Mouse (Mus musculus) CH12.LX (cell line): Measurements from ENCODE around the gene Fndc7. TPM values are rescaled to one million over a fixed set of nuclear protein-coding genes. Genes with fewer than 3 reads are reported as not detected.

Experiments used
- DNase-seq: peaks from one replicate; pipeline ENCODE4 v3.0.0-alpha.2; 2013; ENCODE audit errors: extremely low read depth
- H3K27ac ChIP-seq: 2 replicates; pipeline ENCODE4 v1.5.1; 2012; ENCODE audit warnings: low read depth, mild to moderate bottlenecking, control low read depth, moderate library complexity; ENCODE audit not compliant: insufficient read depth
- H3K27me3 ChIP-seq: replicated peaks from 2 replicates; pipeline ENCODE3; 2012; ENCODE audit warnings: inconsistent platforms
- H3K36me3 ChIP-seq, 2 experiments: replicated peaks in 1 of 2; 2 replicates each; pipeline versions ENCODE3 to v1.6.1; 2012; ENCODE audit warnings: inconsistent platforms in 1 of 2, low read length in 1 of 2, mild to moderate bottlenecking in 1 of 2, mixed read lengths in 1 of 2, moderate library complexity in 1 of 2; ENCODE audit not compliant: control insufficient read depth in 1 of 2, insufficient read depth in 1 of 2
- H3K4me1 ChIP-seq, 2 experiments: 2 replicates each; pipeline ENCODE4 v1.6.1; 2012; ENCODE audit warnings: inconsistent platforms in 1 of 2, moderate library complexity in 1 of 2; ENCODE audit not compliant: insufficient read depth in 2 of 2, control insufficient read depth in 1 of 2
- H3K4me2 ChIP-seq: 2 replicates; pipeline ENCODE4 v1.6.1; 2012; ENCODE audit warnings: low read depth, mild to moderate bottlenecking, control low read depth; ENCODE audit not compliant: poor library complexity, insufficient read depth, severe bottlenecking
- H3K4me3 ChIP-seq, 3 experiments: fragments of 150-350 bp in 1 of 3; sonication (generic) in 1 of 3; replicated peaks in 1 of 3; 2 replicates each; pipeline versions ENCODE3 to v1.5.1; 2011 to 2012; ENCODE audit warnings: low read depth in 2 of 3, low read length in 2 of 3, mild to moderate bottlenecking in 2 of 3, moderate library complexity in 2 of 3, control low read depth in 1 of 3, improper control_type of control experiment in 1 of 3, inconsistent platforms in 1 of 3, mixed read lengths in 1 of 3; ENCODE audit not compliant: poor library complexity in 1 of 3
- H3K79me2 ChIP-seq: replicated peaks from 2 replicates; pipeline ENCODE4 v1.6.1; 2012; ENCODE audit warnings: mild to moderate bottlenecking, moderate library complexity; ENCODE audit not compliant: control insufficient read depth, poor library complexity, insufficient read depth, severe bottlenecking; ENCODE audit errors: extremely low read depth
- H3K9ac ChIP-seq: 2 replicates; pipeline ENCODE4 v1.6.1; 2012; ENCODE audit warnings: low read depth, mild to moderate bottlenecking, control low read depth, moderate library complexity; ENCODE audit not compliant: insufficient read depth
- H3K9me3 ChIP-seq: replicated peaks from 2 replicates; pipeline ENCODE3; 2012; ENCODE audit warnings: low read length, inconsistent platforms, mixed read lengths
- CHD1 ChIP-seq: IDR thresholded peaks from 2 replicates; pipeline ENCODE4 v1.6.1; 2012; ENCODE audit warnings: low read depth, low read length, improper control_type of control experiment, inconsistent platforms
- CHD2 ChIP-seq: IDR thresholded peaks from 2 replicates; pipeline ENCODE4 v1.6.1; 2011; ENCODE audit warnings: low read length, improper control_type of control experiment
- ELF1 ChIP-seq: IDR thresholded peaks from 2 replicates; pipeline ENCODE4 v1.6.1; 2014; ENCODE audit warnings: low read depth, mild to moderate bottlenecking, inconsistent platforms, low read length, improper control_type of control experiment
- EP300 ChIP-seq: IDR thresholded peaks from 2 replicates; pipeline ENCODE4 v1.6.1; 2011; ENCODE audit warnings: low read length, improper control_type of control experiment
- ETS1 ChIP-seq: conservative IDR thresholded peaks from 2 replicates; pipeline ENCODE4 v1.6.1; 2012; ENCODE audit warnings: low read depth, mild to moderate bottlenecking, inconsistent platforms, low read length, improper control_type of control experiment, moderate library complexity
- GABPA ChIP-seq: IDR thresholded peaks from 2 replicates; pipeline ENCODE4 v1.6.1; 2012; ENCODE audit warnings: low read depth, low read length, improper control_type of control experiment, inconsistent platforms; ENCODE audit not compliant: insufficient replicate concordance
- HCFC1 ChIP-seq: IDR thresholded peaks from 2 replicates; pipeline ENCODE4 v1.6.1; 2012; ENCODE audit warnings: low read depth, mild to moderate bottlenecking, inconsistent platforms, low read length, improper control_type of control experiment
- JUND ChIP-seq: conservative IDR thresholded peaks from 2 replicates; pipeline ENCODE4 v1.6.1; 2011; ENCODE audit warnings: low read depth, low read length, improper control_type of control experiment
- MAFK ChIP-seq: IDR thresholded peaks from 2 replicates; pipeline ENCODE4 v1.6.1; 2011; ENCODE audit warnings: low read length, improper control_type of control experiment; ENCODE audit not compliant: insufficient replicate concordance
- MAX ChIP-seq: IDR thresholded peaks from 2 replicates; pipeline ENCODE4 v1.6.1; 2011; ENCODE audit warnings: low read length, improper control_type of control experiment
- MXI1 ChIP-seq: IDR thresholded peaks from 2 replicates; pipeline ENCODE4 v1.6.1; 2011; ENCODE audit warnings: mild to moderate bottlenecking, low read depth, low read length, improper control_type of control experiment
- PAX5 ChIP-seq: IDR thresholded peaks from 2 replicates; pipeline ENCODE4 v1.6.1; 2012; ENCODE audit warnings: low read length, inconsistent platforms, mixed read lengths
- POLR2A ChIP-seq: IDR thresholded peaks from 2 replicates; pipeline ENCODE4 v1.6.1; 2011; ENCODE audit warnings: low read depth, mild to moderate bottlenecking, improper control_type of control experiment, low read length
- POLR2AphosphoS2 ChIP-seq: IDR thresholded peaks from 2 replicates; pipeline ENCODE4 v1.6.1; 2011; ENCODE audit warnings: low read depth, low read length, improper control_type of control experiment
- RAD21 ChIP-seq: IDR thresholded peaks from 2 replicates; pipeline ENCODE4 v1.6.1; 2011; ENCODE audit warnings: low read depth, mild to moderate bottlenecking, low read length, improper control_type of control experiment, moderate library complexity
- TCF12 ChIP-seq: IDR thresholded peaks from 2 replicates; pipeline ENCODE4 v1.6.1; 2014; ENCODE audit warnings: low read depth, mild to moderate bottlenecking, inconsistent platforms, low read length, improper control_type of control experiment
- UBTF ChIP-seq: IDR thresholded peaks from 2 replicates; pipeline ENCODE4 v1.6.1; 2012; ENCODE audit warnings: low read depth, mild to moderate bottlenecking, inconsistent platforms, low read length, improper control_type of control experiment, moderate library complexity
- USF1 ChIP-seq: IDR thresholded peaks from 2 replicates; pipeline ENCODE4 v1.6.1; 2014; ENCODE audit warnings: low read depth, mild to moderate bottlenecking, inconsistent platforms, low read length, improper control_type of control experiment
- USF2 ChIP-seq: conservative IDR thresholded peaks from 2 replicates; pipeline ENCODE4 v1.6.1; 2011; ENCODE audit warnings: low read depth, low read length, improper control_type of control experiment
- ZKSCAN1 ChIP-seq: IDR thresholded peaks from 2 replicates; pipeline ENCODE4 v1.6.1; 2012; ENCODE audit warnings: low read depth, inconsistent platforms, low read length, improper control_type of control experiment, borderline replicate concordance
- dilution Hi-C: fragments of 300-500 bp; cut with MboI; formaldehyde crosslinking; loops from 2 replicates; pipeline ENCODE4 v1.14.3; 2020; ENCODE audit warnings: low sequenced_read_pairs; ENCODE audit not compliant: extremely low pct_unique_long_range_greater_than_20kb, extremely low pct_ligation_motif_present
- in situ Hi-C: fragments of 300-500 bp; cut with MboI; formaldehyde crosslinking; loops from 3 replicates; pipeline ENCODE4 v1.14.3; 2019; ENCODE audit warnings: low sequenced_read_pairs, low pct_ligation_motif_present, low pct_unique_long_range_greater_than_20kb, mixed read lengths
- polyA plus RNA-seq: library from polyadenylated mRNA; unstranded; fragments of >175 nt; gene quantifications from 2 replicates; pipeline ENCODE4 v1.2.1, GENCODE M21; 2012; ENCODE audit warnings: low read depth; ENCODE audit not compliant: insufficient read length
- total RNA-seq, 2 experiments: library from RNA; depleted of rRNA; stranded (reverse); fragments of 300-350 nt in 1 of 2; fragments of >200 nt in 1 of 2; gene quantifications; 2 replicates each; pipeline ENCODE4 v1.2.3; 2012 to 2014

Gene Fndc7
- total and polyA plus RNA-seq, 3 experiments, result 0.61 to 1.1 (median 0.81) TPM

DNA sequence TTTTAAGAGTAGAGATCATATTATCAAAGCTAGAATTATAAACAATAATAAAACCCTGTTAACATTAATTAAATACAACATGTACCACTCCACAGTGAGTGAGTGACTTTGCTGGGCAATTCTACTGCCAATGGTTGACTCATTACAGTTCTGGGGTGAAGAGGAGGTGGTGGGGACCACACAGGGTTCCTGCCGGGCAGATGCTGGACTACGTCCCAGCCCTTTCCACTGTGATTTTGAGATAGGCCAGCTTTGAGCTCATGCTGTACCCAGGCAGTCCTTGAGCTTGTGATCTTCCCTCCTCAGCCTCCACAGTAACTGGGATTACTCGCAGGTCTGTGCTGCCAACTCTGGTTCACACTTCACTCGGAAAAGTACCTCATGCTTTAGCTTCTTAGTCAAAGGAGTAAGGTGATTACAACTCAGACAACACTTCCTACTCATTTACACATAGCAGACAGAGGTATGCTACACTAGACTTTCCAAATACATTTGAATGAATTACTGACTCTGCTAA lies 79.0 kb downstream of the Fndc7 start:
- dilution Hi-C loops, result no loop called here
- Histone ChIP-seq H3K36me3 (peaks cover 34 to 54% of the 10 kb centered on the region in 2 experiments), H3K4me2 (no peak overlapping the region), H3K79me2 (no peaks in the 10 kb centered on the region; the same call in 1 of the 2 replicates), H3K27me3 (no peaks in the 10 kb centered on the region), H3K9me3 (no peaks in the 10 kb centered on the region), H3K9ac (no peak overlapping the region), H3K27ac (no peak overlapping the region), H3K4me1 (peaks cover 0 to 3% of the 10 kb centered on the region in 2 experiments; a peak in 2 of 4 replicates), H3K4me3 (no peak overlapping the region)
- no peak for TF ChIP-seq UBTF
- TF ChIP-seq JUND, result no peak
- no peak for TF ChIP-seq PAX5
- no peak for TF ChIP-seq HCFC1
- TF ChIP-seq EP300, result no peak
- TF ChIP-seq USF2, result no peak
- TF ChIP-seq GABPA, result no peak
- no peak for TF ChIP-seq USF1
- no peak for TF ChIP-seq RAD21
- no peak for TF ChIP-seq MAX
- TF ChIP-seq MAFK, result no peak
- no peak for TF ChIP-seq MXI1
- in situ Hi-C loops, result no loop called here
- no peak for DNase-seq

GRCm38 (mm10) chr3:108805622-108806021 lies 84.2 kb downstream of the Fndc7 start:
- TF ChIP-seq POLR2A (no peak), POLR2AphosphoS2 (no peak), TCF12 (no peak), JUND (no peak), CHD1 (no peak), ETS1 (no peak), ELF1 (no peak), ZKSCAN1 (no peak), CHD2 (no peak)
- H3K27me3 ChIP-seq, result no peaks in the 10 kb centered on the region
- dilution Hi-C loops, result no loop called here
- in situ Hi-C loops, result no loop called here
- no peak overlapping the region for H3K27ac ChIP-seq
- peaks cover 0 to 3% of the 10 kb centered on the region in 2 experiments; a peak in 2 of 4 replicates for H3K4me1 ChIP-seq
- peaks cover 50 to 71% of the 10 kb centered on the region in 2 experiments for H3K36me3 ChIP-seq
- H3K4me3 ChIP-seq, result no peak overlapping the region
- no peaks in the 10 kb centered on the region for H3K79me2 ChIP-seq
- H3K4me2 ChIP-seq, result no peak overlapping the region
- no peaks in the 10 kb centered on the region for H3K9me3 ChIP-seq
- no peak for DNase-seq
- no peak overlapping the region for H3K9ac ChIP-seq

Other genes starting within 250 kb of the Fndc7 start
- gene Clcc1, start 236.1 kb downstream of the Fndc7 start, total RNA-seq (2012; rRNA removed), result 31.6 and 38.9 TPM in 2 replicates
- 51.4 and 53.0 TPM in 2 replicates for gene Clcc1, start 236.1 kb downstream of the Fndc7 start, total RNA-seq (2014; rRNA removed)
- 36.3 and 36.5 TPM in 2 replicates for gene Clcc1, start 236.1 kb downstream of the Fndc7 start, polyA plus RNA-seq
- gene Gpsm2, start 167.7 kb downstream of the Fndc7 start, total RNA-seq (2012; rRNA removed), result 8.5 and 9.7 TPM in 2 replicates
- gene Gpsm2, start 167.7 kb downstream of the Fndc7 start, total RNA-seq (2014; rRNA removed), result 10.4 TPM in 2 replicates
- 7.5 and 11.2 TPM in 2 replicates for gene Gpsm2, start 167.7 kb downstream of the Fndc7 start, polyA plus RNA-seq
- not detected in 2 replicates for gene Aknad1, start 150.3 kb downstream of the Fndc7 start, total RNA-seq (2012; rRNA removed)
- not detected in 2 replicates for gene Aknad1, start 150.3 kb downstream of the Fndc7 start, total RNA-seq (2014; rRNA removed)
- not detected in 2 replicates for gene Aknad1, start 150.3 kb downstream of the Fndc7 start, polyA plus RNA-seq
- gene Stxbp3, start 49.5 kb downstream of the Fndc7 start, total RNA-seq (2012; rRNA removed), result 14.5 and 21.5 TPM in 2 replicates
- 14.4 and 16.7 TPM in 2 replicates for gene Stxbp3, start 49.5 kb downstream of the Fndc7 start, total RNA-seq (2014; rRNA removed)
- gene Stxbp3, start 49.5 kb downstream of the Fndc7 start, polyA plus RNA-seq, result 12.1 and 16.7 TPM in 2 replicates
- gene Prpf38b, start 21.7 kb upstream of the Fndc7 start, total RNA-seq (2012; rRNA removed), result 42.6 and 47.4 TPM in 2 replicates
- 42.9 and 55.9 TPM in 2 replicates for gene Prpf38b, start 21.7 kb upstream of the Fndc7 start, total RNA-seq (2014; rRNA removed)
- gene Prpf38b, start 21.7 kb upstream of the Fndc7 start, polyA plus RNA-seq, result 177 and 193 TPM in 2 replicates
- gene Henmt1, start 49.9 kb upstream of the Fndc7 start, total RNA-seq (2012; rRNA removed), result not detected in 2 replicates
- not detected in 2 replicates for gene Henmt1, start 49.9 kb upstream of the Fndc7 start, total RNA-seq (2014; rRNA removed)
- 0.45 TPM in 1 of 2 replicates, not detected in the other for gene Henmt1, start 49.9 kb upstream of the Fndc7 start, polyA plus RNA-seq
- gene Gm9857, start 50.4 kb upstream of the Fndc7 start, total RNA-seq (2012; rRNA removed), result not detected in 2 replicates
- gene Gm9857, start 50.4 kb upstream of the Fndc7 start, total RNA-seq (2014; rRNA removed), result not detected in 2 replicates
- gene Gm9857, start 50.4 kb upstream of the Fndc7 start, polyA plus RNA-seq, result not detected in 2 replicates
- gene Fam102b, start 137.6 kb upstream of the Fndc7 start, total RNA-seq (2012; rRNA removed), result 2.6 and 2.8 TPM in 2 replicates
- 6.2 and 7.1 TPM in 2 replicates for gene Fam102b, start 137.6 kb upstream of the Fndc7 start, total RNA-seq (2014; rRNA removed)
- gene Fam102b, start 137.6 kb upstream of the Fndc7 start, polyA plus RNA-seq, result 3.6 and 4.3 TPM in 2 replicates
- gene Slc25a54, start 190.5 kb upstream of the Fndc7 start, total RNA-seq (2012; rRNA removed), result not detected in 2 replicates
- gene Slc25a54, start 190.5 kb upstream of the Fndc7 start, total RNA-seq (2014; rRNA removed), result not detected in 2 replicates
- gene Slc25a54, start 190.5 kb upstream of the Fndc7 start, polyA plus RNA-seq, result not detected in 2 replicates
- gene Slc25a24, start 233.1 kb upstream of the Fndc7 start, total RNA-seq (2012; rRNA removed), result not detected in 2 replicates
- 0.08 TPM in 1 of 2 replicates, not detected in the other for gene Slc25a24, start 233.1 kb upstream of the Fndc7 start, total RNA-seq (2014; rRNA removed)
- not detected in 2 replicates for gene Slc25a24, start 233.1 kb upstream of the Fndc7 start, polyA plus RNA-seq